Mouse (Mus musculus) kidney, embryonic 15.5 days (tissue): Measurements from ENCODE around the gene Hsf2bp. TPM values are rescaled to one million over a fixed set of nuclear protein-coding genes. Genes with fewer than 3 reads are reported as not detected.

Experiments used
- ATAC-seq: fragments of 200-750 bp; cut with Nextera tagmentation; replicated peaks from 2 replicates; pipeline ENCODE4 v1.8.0; 2017; ENCODE audit warnings: moderate TSS enrichment; ENCODE audit not compliant: low FRiP score
- H3K27ac ChIP-seq: fragments of 300-500 bp; sonication (generic); 2 replicates; pipeline ENCODE4 v1.5.1; 2015; ENCODE audit warnings: mild to moderate bottlenecking, inconsistent platforms
- H3K27me3 ChIP-seq: fragments of 300-500 bp; sonication (generic); 2 replicates; pipeline ENCODE4 v1.6.1; 2015; ENCODE audit warnings: inconsistent platforms
- H3K36me3 ChIP-seq: fragments of 300-500 bp; sonication (generic); 2 replicates; pipeline ENCODE4 v1.6.1; 2015; ENCODE audit warnings: inconsistent platforms
- H3K4me1 ChIP-seq: fragments of 300-500 bp; sonication (generic); 2 replicates; pipeline ENCODE4 v1.6.1; 2015; ENCODE audit warnings: inconsistent platforms
- H3K4me2 ChIP-seq: fragments of 300-500 bp; sonication (generic); 2 replicates; pipeline ENCODE4 v1.6.1; 2015; ENCODE audit warnings: moderate library complexity, mild to moderate bottlenecking, inconsistent platforms
- H3K4me3 ChIP-seq: fragments of 300-500 bp; sonication (generic); replicated peaks from 2 replicates; pipeline ENCODE4 v1.5.1; 2015; ENCODE audit warnings: mild to moderate bottlenecking, inconsistent platforms
- H3K9ac ChIP-seq: fragments of 300-500 bp; sonication (generic); 2 replicates; pipeline ENCODE4 v1.6.1; 2015; ENCODE audit warnings: mild to moderate bottlenecking, inconsistent platforms
- H3K9me3 ChIP-seq: fragments of 300-500 bp; sonication (generic); replicated peaks from 2 replicates; pipeline ENCODE4 v1.6.1; 2016; ENCODE audit warnings: inconsistent platforms
- WGBS: fragments of 180-500 bp; shearing (Covaris S2); methylation state at CpG from one replicate; pipeline ENCODE4 v1.1.7; 2015; ENCODE audit warnings: mixed read lengths; 5-methylcytosine and 5-hydroxymethylcytosine counted together
- polyA plus RNA-seq: library from polyadenylated mRNA; unstranded; fragments of >200 nt; fragmentation: Nextera tagmentation; extraction: Ambion mirVana; gene quantifications from 2 replicates; pipeline ENCODE4 v1.2.1, GENCODE M21; 2015

The Hsf2bp gene
- polyA plus RNA-seq, 1 experiment from 2014 or later, result 0.70 TPM

DNA sequence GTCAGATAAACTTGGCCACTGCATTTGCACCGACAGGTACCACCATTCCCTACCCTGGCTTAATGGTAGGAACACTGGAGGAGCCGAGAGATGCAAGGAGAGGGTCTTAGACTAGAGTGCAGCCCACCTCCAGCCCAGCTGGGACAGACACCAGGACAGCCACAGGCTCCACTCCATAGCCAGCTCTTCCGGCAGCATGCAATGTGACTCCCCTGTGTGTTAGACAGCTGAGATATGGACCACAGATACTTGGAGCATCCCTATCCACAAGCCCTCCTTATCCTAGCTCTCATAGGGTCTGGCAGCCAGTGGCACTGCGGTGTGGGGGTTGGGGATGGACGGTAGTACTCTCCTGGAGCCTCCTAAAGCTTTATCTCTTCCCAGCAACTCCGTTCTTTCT, 107.1 kb downstream of the Hsf2bp start:
- H3K4me2 ChIP-seq, result no peak overlapping the region
- H3K9me3 ChIP-seq, result no peaks in the 10 kb centered on the region
- H3K9ac ChIP-seq, result no peak overlapping the region
- H3K27me3 ChIP-seq, result no peaks in the 10 kb centered on the region
- 87% methylated on average over 6 of the region's 6 CpGs for WGBS
- H3K4me1 ChIP-seq, result peaks cover 26% of the 10 kb centered on the region
- no peaks in the 10 kb centered on the region for H3K36me3 ChIP-seq
- H3K27ac ChIP-seq, result no peak overlapping the region
- ATAC-seq, result no peak
- H3K4me3 ChIP-seq, result no peak overlapping the region

DNA sequence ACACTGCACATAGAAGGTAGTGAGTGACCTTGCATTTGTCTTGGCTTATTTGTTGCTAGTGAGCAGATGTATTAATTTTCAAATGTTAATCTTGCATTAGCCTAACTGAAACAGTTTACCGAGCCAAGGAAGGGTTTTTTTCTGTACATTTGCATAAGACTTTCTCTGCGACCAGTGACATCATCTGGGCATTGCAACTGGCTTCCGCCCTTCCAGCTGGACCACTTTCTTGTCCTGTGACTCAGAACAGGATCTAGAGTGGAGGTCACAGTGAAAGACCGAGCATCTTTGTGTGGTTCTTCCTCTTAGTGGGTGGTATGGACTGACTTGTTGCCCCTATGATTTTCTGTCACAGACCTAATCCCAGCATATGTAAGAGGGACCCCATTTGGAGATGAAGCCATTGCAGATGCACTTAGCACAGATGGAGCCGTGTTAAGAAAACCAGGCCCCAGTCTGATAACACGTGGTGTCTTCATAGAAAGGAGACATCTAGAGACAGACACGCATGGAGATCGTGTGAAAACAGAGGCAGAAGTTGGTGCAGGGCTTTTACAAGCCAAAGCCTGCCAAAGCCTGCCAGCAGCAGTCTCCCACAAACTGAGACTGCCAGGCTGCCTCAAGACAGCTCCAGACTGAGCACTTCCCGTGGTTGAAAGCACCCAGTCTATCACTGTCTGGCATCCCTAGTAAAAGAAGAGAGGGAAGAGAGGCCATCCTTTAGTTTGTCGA, 108.1 kb downstream of the Hsf2bp start:
- Histone ChIP-seq H3K4me3 (no peak overlapping the region), H3K4me1 (peaks cover 35% of the 10 kb centered on the region), H3K4me2 (no peak overlapping the region), H3K9me3 (no peaks in the 10 kb centered on the region), H3K9ac (no peak overlapping the region), H3K36me3 (no peaks in the 10 kb centered on the region), H3K27me3 (no peaks in the 10 kb centered on the region), H3K27ac (no peak overlapping the region)
- no peak for ATAC-seq
- 78% methylated on average over 10 of the region's 10 CpGs for WGBS

- peak overlapping the region; percentile 32; the same call in 1 of the 2 replicates for H3K27ac ChIP-seq
- H3K36me3 ChIP-seq, result no peaks in the 10 kb centered on the region
- H3K27me3 ChIP-seq, result no peaks in the 10 kb centered on the region
- WGBS, result 46% methylated on average over 4 of the region's 4 CpGs
- peaks cover 27% of the 10 kb centered on the region for H3K4me1 ChIP-seq
- no peaks in the 10 kb centered on the region for H3K9me3 ChIP-seq
- H3K9ac ChIP-seq, result no peak overlapping the region
- ATAC-seq, result peak; percentile 58; the same call in 1 of the 2 replicates
- no peak overlapping the region for H3K4me2 ChIP-seq
- no peak overlapping the region for H3K4me3 ChIP-seq
These were observed 111.9 kb downstream of the Hsf2bp start for GRCm38 (mm10) chr17:31924229-31924628.

- Histone ChIP-seq H3K36me3 (no peaks in the 10 kb centered on the region), H3K4me3 (no peak overlapping the region), H3K9me3 (no peaks in the 10 kb centered on the region), H3K27me3 (no peaks in the 10 kb centered on the region), H3K4me2 (no peak overlapping the region), H3K9ac (no peak overlapping the region), H3K4me1 (peaks cover 27% of the 10 kb centered on the region), H3K27ac (0 out of 2 replicates have a peak overlapping the region, but pooled peaks have one; percentile 32)
- ATAC-seq, result no peak
- 73% methylated on average over 7 of the region's 7 CpGs for WGBS
These were observed 112.7 kb downstream of the Hsf2bp start for GRCm38 (mm10) chr17:31923310-31923970.

DNA sequence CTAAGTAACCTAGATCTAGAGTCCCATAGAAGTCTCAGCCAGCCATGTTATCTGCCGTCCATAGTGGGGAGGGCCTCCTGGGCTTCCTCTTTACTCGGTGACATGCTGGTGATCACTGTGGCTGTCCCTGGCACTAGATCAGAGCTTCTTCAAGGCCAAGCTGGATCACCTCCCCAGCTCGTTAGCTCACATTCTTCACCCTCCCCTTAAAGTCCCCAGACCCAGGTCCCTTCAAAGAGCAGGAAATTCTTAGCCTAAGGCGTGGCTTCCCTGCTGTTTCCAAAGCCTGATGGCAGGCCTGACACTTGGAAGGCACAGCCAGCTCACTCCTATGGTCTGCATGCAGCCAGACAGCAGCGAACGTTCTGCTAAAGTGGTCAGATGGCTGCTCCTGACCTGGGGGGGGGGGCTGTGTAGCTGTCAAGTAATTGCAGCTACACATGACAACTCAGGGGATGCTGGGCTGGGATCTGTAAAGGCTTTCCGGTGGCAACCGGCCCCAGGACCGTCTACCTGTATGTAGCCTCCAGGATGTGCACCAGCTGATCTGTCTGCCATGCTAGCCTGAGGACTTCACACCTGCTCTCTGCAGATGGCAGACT, 115.5 kb downstream of the Hsf2bp start:
- H3K4me1 ChIP-seq, result peaks cover 38% of the 10 kb centered on the region
- H3K9me3 ChIP-seq, result no peaks in the 10 kb centered on the region
- 40% methylated on average over 9 of the region's 9 CpGs for WGBS
- no peak overlapping the region for H3K4me3 ChIP-seq
- H3K27me3 ChIP-seq, result no peaks in the 10 kb centered on the region
- H3K9ac ChIP-seq, result no peak overlapping the region
- H3K36me3 ChIP-seq, result no peaks in the 10 kb centered on the region
- no peak overlapping the region for H3K4me2 ChIP-seq
- no peak overlapping the region for H3K27ac ChIP-seq
- no peak for ATAC-seq

- H3K4me2 ChIP-seq, result no peak overlapping the region
- H3K27ac ChIP-seq, result no peak overlapping the region
- no peak overlapping the region for H3K4me3 ChIP-seq
- WGBS, result 81% methylated on average over 7 of the region's 7 CpGs
- ATAC-seq, result no peak
- peaks cover 39% of the 10 kb centered on the region for H3K4me1 ChIP-seq
- H3K9me3 ChIP-seq, result no peaks in the 10 kb centered on the region
- no peaks in the 10 kb centered on the region for H3K36me3 ChIP-seq
- H3K9ac ChIP-seq, result no peak overlapping the region
- H3K27me3 ChIP-seq, result no peaks in the 10 kb centered on the region
These were observed 116.5 kb downstream of the Hsf2bp start for GRCm38 (mm10) chr17:31919599-31919998.

DNA sequence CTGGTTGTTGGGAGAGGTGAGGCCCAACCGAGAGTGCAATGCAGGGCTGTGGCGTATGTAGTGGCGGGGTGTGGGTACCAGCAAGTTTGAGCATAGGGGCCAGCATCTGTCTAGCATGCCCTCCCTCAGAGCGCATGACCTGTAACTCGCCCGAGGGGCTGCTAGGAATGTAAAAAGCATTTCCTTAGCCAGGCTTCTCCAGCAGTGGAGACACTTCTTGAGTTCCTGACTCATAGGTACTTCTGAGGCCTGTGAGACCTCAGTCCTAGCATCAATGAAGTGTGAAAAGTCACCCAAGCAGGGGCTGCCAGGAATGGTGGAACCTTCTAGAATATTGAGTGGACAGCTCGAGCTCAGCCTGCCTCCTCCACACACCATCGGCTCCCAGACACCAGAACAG, 117.8 kb downstream of the Hsf2bp start:
- 77% methylated on average over 8 of the region's 8 CpGs for WGBS
- ATAC-seq, result no peak
- Histone ChIP-seq H3K4me2 (no peak overlapping the region), H3K27ac (no peak overlapping the region), H3K9me3 (no peaks in the 10 kb centered on the region), H3K4me1 (peaks cover 29% of the 10 kb centered on the region), H3K4me3 (no peak overlapping the region), H3K36me3 (no peaks in the 10 kb centered on the region), H3K27me3 (no peaks in the 10 kb centered on the region), H3K9ac (no peak overlapping the region)

GRCm38 (mm10) chr17:31916461-31916775, 119.7 kb downstream of the Hsf2bp start:
- H3K27me3 ChIP-seq, result no peaks in the 10 kb centered on the region
- no peaks in the 10 kb centered on the region for H3K9me3 ChIP-seq
- H3K27ac ChIP-seq, result no peak overlapping the region
- H3K36me3 ChIP-seq, result no peaks in the 10 kb centered on the region
- ATAC-seq, result no peak
- WGBS, result 64% methylated on average over 6 of the region's 6 CpGs
- H3K4me1 ChIP-seq, result peaks cover 42% of the 10 kb centered on the region
- H3K4me3 ChIP-seq, result no peak overlapping the region
- no peak overlapping the region for H3K4me2 ChIP-seq
- no peak overlapping the region for H3K9ac ChIP-seq

- H3K9me3 ChIP-seq, result no peaks in the 10 kb centered on the region
- H3K27ac ChIP-seq, result no peak overlapping the region
- H3K4me2 ChIP-seq, result no peak overlapping the region
- H3K4me1 ChIP-seq, result peaks cover 38% of the 10 kb centered on the region
- no peak overlapping the region for H3K4me3 ChIP-seq
- no peaks in the 10 kb centered on the region for H3K36me3 ChIP-seq
- ATAC-seq, result peak; percentile 42
- WGBS, result 56% methylated on average over 18 of the region's 18 CpGs
- H3K27me3 ChIP-seq, result no peaks in the 10 kb centered on the region
- H3K9ac ChIP-seq, result no peak overlapping the region
These were observed 120.2 kb downstream of the Hsf2bp start for GRCm38 (mm10) chr17:31915756-31916460.

DNA sequence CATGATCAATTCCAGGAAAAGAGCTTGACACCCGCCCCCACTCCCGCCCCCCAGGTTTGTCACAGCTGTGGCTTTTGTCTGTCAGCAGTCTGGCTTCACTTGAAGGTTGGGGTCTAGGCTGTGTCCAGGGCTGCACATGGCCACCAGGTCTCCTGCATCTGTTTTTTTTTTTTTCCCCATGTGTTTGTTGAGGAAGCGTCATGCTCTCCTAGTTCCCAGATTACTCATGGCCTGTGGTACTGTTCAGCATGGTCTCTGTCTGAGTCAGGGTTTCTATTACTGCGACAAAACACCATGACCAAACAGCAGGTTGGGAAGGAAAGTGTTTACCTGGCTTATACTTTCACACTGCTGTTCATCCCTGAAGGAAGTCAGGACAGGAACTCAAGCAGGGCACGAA, 121.8 kb downstream of the Hsf2bp start:
- WGBS, result 80% methylated on average over 5 of the region's 5 CpGs

DNA sequence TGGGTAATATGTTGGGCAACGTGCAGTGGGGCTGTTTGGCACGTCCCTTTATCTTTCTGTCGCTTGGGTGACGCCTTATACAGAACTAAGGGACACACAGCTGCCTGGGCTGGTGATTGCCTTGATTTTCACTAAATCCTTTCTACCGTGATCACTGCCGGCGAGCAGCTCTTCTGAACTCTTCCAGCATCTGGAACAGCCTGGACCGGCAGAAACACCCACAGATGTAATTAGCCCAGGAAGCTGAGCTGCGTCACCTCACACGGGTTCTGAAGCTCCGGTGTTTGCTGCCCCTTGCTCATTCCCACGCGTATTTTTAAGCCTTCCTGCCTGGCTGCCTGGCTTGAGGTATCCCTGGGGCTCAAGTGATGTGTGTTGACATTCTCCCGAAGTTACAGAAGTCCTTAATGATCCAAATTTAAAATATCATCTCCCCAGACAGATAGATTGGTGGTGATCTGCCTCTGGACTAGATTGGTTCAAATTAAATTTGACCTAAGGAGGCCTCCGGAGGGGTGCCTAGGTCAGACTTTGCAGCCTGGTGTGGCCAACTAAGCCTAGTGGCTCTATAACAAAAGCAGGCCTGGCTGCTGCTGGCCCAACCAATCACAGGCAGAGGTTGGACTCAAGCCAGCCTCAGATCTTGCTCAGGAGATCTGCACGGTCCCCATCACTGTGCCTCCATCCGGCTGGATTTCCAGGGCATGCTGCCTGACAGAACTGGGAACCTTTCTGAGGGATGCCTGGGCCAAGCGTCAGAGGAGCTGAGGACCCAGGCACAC, 123.1 kb downstream of the Hsf2bp start:
- no peak overlapping the region for H3K9ac ChIP-seq
- peaks cover 31% of the 10 kb centered on the region for H3K4me1 ChIP-seq
- 49% methylated on average over 18 of the region's 18 CpGs for WGBS
- H3K4me2 ChIP-seq, result no peak overlapping the region
- H3K27me3 ChIP-seq, result no peaks in the 10 kb centered on the region
- H3K4me3 ChIP-seq, result no peak overlapping the region
- H3K27ac ChIP-seq, result peak overlapping the region; percentile 28; the same call in 1 of the 2 replicates
- H3K9me3 ChIP-seq, result no peaks in the 10 kb centered on the region
- no peak for ATAC-seq
- H3K36me3 ChIP-seq, result no peaks in the 10 kb centered on the region

More for the DNA sequence above, 121.8 kb downstream of the Hsf2bp start:
- H3K9me3 ChIP-seq, result no peaks in the 10 kb centered on the region
- H3K36me3 ChIP-seq, result no peaks in the 10 kb centered on the region
- no peak for ATAC-seq
- H3K27me3 ChIP-seq, result no peaks in the 10 kb centered on the region
- no peak overlapping the region for H3K4me2 ChIP-seq
- H3K9ac ChIP-seq, result no peak overlapping the region
- no peak overlapping the region for H3K27ac ChIP-seq
- H3K4me3 ChIP-seq, result no peak overlapping the region
- peaks cover 31% of the 10 kb centered on the region for H3K4me1 ChIP-seq
